Mouse (Mus musculus): ENCODE measurements at regions not wholly inside any gene's neighbourhood (a gene's known extent, or its start where the extent isn't known, plus 50 kb on each side); places are given as distances from the start of the nearest gene placed in this dataset.

DNA sequence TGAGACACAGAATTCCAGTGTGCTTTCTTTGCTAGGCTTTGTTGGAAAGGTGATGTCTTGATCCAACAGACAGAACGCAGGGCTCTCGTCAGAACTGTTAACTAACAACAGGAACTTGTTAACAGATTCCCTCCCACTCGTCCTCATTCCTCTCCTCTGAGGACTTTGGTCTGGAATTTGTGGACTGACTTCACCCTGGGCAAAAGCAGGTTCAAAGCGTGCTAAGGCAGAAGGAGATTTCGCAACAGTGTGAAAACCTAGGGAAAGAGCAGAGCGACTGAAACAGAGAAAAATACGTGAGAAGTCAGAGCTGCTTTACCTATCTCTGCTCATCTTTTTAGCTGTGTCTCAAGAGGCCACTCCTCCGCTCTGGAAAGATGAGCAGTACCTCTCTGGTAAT is 283.5 kb upstream of the Sorcs1 start:
- TF ChIP-seq CTCF (IDR thresholded peaks at IDR 0.05; ENCODE audit: low read depth) (no peak), EP300 (optimal IDR thresholded peaks at IDR 0.05) (no peak)
